Mouse (Mus musculus): ENCODE measurements around the gene Sike1. TPM values are rescaled to one million over a fixed set of nuclear protein-coding genes. Genes with fewer than 3 reads are reported as not detected.

Gene Sike1
- polyA plus RNA-seq, 1 experiment from 2014 or later: 86.1 TPM

- WGBS: 85% methylated on average over 1 of the region's 1 CpGs
- no peak for ATAC-seq (ENCODE audit: low FRiP score, low read depth)
- Histone ChIP-seq H3K27ac (replicated peaks) (no peak overlapping the region), H3K36me3 (peaks cover 59% of the 10 kb centered on the region), H3K4me2 (replicated peaks) (no peak overlapping the region), H3K4me3 (no peak overlapping the region), H3K9me3 (no peaks in the 10 kb centered on the region), H3K27me3 (no peaks in the 10 kb centered on the region), H3K4me1 (no peaks in the 10 kb centered on the region), H3K9ac (replicated peaks) (no peak overlapping the region)
These were observed 45.4 kb downstream of the Sike1 start for GRCm38 (mm10) chr3:103040861-103041379.

GRCm38 (mm10) chr3:103056016-103056595 lies 60.6 kb downstream of the Sike1 start:
- H3K36me3 ChIP-seq: peaks cover 61% of the 10 kb centered on the region
- 87% methylated on average over 5 of the region's 5 CpGs for WGBS
- H3K27ac ChIP-seq (replicated peaks): no peak overlapping the region
- no peaks in the 10 kb centered on the region for H3K9me3 ChIP-seq
- no peaks in the 10 kb centered on the region for H3K27me3 ChIP-seq
- H3K4me3 ChIP-seq: no peak overlapping the region
- ATAC-seq (ENCODE audit: low FRiP score, low read depth): no peak
- H3K4me1 ChIP-seq: peaks cover 4% of the 10 kb centered on the region
- H3K4me2 ChIP-seq (replicated peaks): no peak overlapping the region
- H3K9ac ChIP-seq (replicated peaks): no peak overlapping the region

GRCm38 (mm10) chr3:103057752-103058151 lies 62.2 kb downstream of the Sike1 start:
- H3K9ac ChIP-seq (replicated peaks): no peak overlapping the region
- H3K9me3 ChIP-seq: no peaks in the 10 kb centered on the region
- H3K27me3 ChIP-seq: no peaks in the 10 kb centered on the region
- H3K4me3 ChIP-seq: peak overlapping the region; percentile 84
- peaks cover 61% of the 10 kb centered on the region for H3K36me3 ChIP-seq
- H3K4me1 ChIP-seq: peaks cover 4% of the 10 kb centered on the region
- H3K27ac ChIP-seq (replicated peaks): peak overlapping the region; percentile 70
- WGBS: 2% methylated on average over 10 of the region's 10 CpGs
- H3K4me2 ChIP-seq (replicated peaks): peak overlapping the region; percentile 83
- ATAC-seq (ENCODE audit: low FRiP score, low read depth): peak; percentile 82

Other genes starting within 250 kb of the Sike1 start
- gene Tshb, start 213.0 kb upstream of the Sike1 start, polyA plus RNA-seq (2016; fragmentation: Nextera tagmentation; extraction: Ambion mirVana): 0.37 TPM in 1 of 2 replicates, not detected in the other
- not detected in 2 replicates for gene Sycp1, start 59.6 kb upstream of the Sike1 start, polyA plus RNA-seq (2016; fragmentation: Nextera tagmentation; extraction: Ambion mirVana)
- gene Nr1h5, start 31.6 kb upstream of the Sike1 start, polyA plus RNA-seq (2016; fragmentation: Nextera tagmentation; extraction: Ambion mirVana): 0.15 TPM in 1 of 2 replicates, not detected in the other
- 493 and 530 TPM in 2 replicates for gene Csde1, start 24.7 kb downstream of the Sike1 start, polyA plus RNA-seq (2016; fragmentation: Nextera tagmentation; extraction: Ambion mirVana)
- 141 and 150 TPM in 2 replicates for gene Nras, start 62.6 kb downstream of the Sike1 start, polyA plus RNA-seq (2016; fragmentation: Nextera tagmentation; extraction: Ambion mirVana)
- gene Ampd1, start 78.3 kb downstream of the Sike1 start, polyA plus RNA-seq (2016; fragmentation: Nextera tagmentation; extraction: Ambion mirVana): 0.16 and 0.18 TPM in 2 replicates
- gene Dennd2c, start 106.9 kb downstream of the Sike1 start, polyA plus RNA-seq (2016; fragmentation: Nextera tagmentation; extraction: Ambion mirVana): 2.5 and 3.5 TPM in 2 replicates
- gene Bcas2, start 175.9 kb downstream of the Sike1 start, polyA plus RNA-seq (2016; fragmentation: Nextera tagmentation; extraction: Ambion mirVana): 228 and 240 TPM in 2 replicates

All from midbrain, embryonic 12.5 days (tissue).